Mouse (Mus musculus): ENCODE measurements around the gene Plekhh2. TPM values are rescaled to one million over a fixed set of nuclear protein-coding genes. Genes with fewer than 3 reads are reported as not detected.

The Plekhh2 gene
- polyA plus RNA-seq, 1 experiment from 2014 or later, result 6.1 TPM

DNA sequence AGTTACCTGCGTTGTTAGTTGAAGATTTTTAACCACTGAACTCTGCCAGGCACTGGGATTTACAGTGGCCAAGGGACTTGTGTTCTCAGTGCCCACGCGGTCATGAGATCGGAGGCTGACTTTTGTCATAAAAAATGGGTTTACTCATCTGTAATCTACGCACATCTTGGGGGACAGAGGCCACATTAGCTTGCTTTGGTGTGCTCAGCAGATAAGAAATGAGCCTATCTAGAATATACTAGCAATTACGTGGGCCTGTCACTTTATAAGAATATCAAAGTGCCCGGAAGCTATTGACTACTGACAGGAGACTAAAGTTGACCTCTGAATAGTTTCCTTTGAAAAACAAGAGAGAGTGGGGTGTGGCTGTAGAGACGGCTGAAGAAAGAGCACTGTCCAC, 147.3 kb downstream of the Plekhh2 start:
- Histone ChIP-seq H3K27ac (replicated peaks) (peak overlapping the region; percentile 45), H3K27me3 (replicated peaks; ENCODE audit: low read depth, poor library complexity, severe bottlenecking) (no peaks in the 10 kb centered on the region), H3K9me3 (no peaks in the 10 kb centered on the region), H3K4me3 (no peak overlapping the region), H3K36me3 (replicated peaks) (no peaks in the 10 kb centered on the region), H3K4me1 (peaks cover 42% of the 10 kb centered on the region)
- DNase-seq (ENCODE audit: low spot score), result no peak
- 76% methylated on average over 8 of the region's 8 CpGs for WGBS

DNA sequence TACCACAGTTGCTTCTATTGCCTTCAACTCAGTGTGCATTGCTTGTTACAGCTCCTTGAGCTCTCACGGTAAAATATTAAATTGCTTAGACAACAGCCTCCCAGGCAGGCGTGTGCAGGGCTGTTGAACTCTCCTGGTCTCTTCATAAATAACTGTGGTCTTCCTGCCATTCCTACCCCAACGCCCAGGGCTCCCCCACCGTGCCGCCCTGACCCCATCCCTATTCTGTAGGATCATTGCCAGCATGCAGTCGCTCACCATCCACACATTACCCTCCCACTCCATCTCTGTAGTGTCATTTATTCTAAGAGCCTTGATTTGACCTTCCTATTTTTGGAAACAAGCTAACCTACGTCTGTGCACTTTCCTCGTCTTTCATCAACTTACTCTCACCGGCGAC, 153.4 kb downstream of the Plekhh2 start:
- 57% methylated on average over 10 of the region's 10 CpGs for WGBS
- Histone ChIP-seq H3K36me3 (replicated peaks) (no peaks in the 10 kb centered on the region), H3K9me3 (no peaks in the 10 kb centered on the region), H3K4me1 (peaks cover 19% of the 10 kb centered on the region), H3K4me3 (no peak overlapping the region), H3K27me3 (replicated peaks; ENCODE audit: low read depth, poor library complexity, severe bottlenecking) (no peaks in the 10 kb centered on the region), H3K27ac (replicated peaks) (no peak overlapping the region)
- no peak for DNase-seq (ENCODE audit: low spot score)

DNA sequence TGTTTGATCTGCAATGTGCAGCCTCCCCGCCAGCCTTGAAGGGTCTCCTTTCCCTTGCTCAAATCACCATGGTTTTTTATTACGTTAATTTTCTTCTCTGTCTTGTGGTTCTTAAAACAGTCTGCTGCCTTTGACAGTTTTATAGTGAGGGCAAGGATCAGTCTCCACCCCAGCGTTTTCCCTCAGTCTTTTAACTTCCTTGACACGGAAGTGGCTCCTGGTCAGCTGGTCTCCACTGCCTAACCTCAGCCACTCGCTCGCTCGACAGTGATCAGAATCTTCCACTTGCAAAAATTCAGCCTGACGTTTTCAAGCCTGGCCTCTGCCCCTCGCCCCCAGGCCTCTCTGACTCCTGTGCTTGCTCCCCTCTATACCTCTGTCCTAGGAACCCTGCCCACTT, 154.0 kb downstream of the Plekhh2 start:
- Histone ChIP-seq H3K27me3 (replicated peaks; ENCODE audit: low read depth, poor library complexity, severe bottlenecking) (no peaks in the 10 kb centered on the region), H3K36me3 (replicated peaks) (no peaks in the 10 kb centered on the region), H3K27ac (replicated peaks) (0 out of 2 replicates have a peak overlapping the region, but pooled peaks have one; percentile 24), H3K9me3 (no peaks in the 10 kb centered on the region), H3K4me1 (peaks cover 19% of the 10 kb centered on the region), H3K4me3 (no peak overlapping the region)
- 31% methylated on average over 9 of the region's 9 CpGs for WGBS
- DNase-seq (ENCODE audit: low spot score), result no peak

DNA sequence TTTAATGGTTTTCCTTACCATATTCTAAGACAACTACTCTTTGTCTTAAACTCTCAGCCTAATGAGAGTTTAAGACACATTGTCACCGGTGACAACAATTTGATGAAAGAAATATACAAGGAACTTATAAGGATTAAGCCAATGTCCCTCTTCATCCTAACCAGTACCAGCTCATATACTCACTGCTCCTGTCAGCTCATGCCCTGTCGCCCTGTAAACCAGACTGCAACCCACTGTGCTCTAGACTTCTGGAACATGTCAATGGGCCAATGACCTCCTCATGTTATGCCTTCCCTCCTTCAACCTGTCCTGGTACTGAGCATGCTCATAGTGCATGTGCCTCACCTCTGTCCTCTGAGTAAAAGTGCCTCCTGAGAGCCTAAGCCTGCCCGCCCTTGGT, 156.2 kb downstream of the Plekhh2 start:
- Histone ChIP-seq H3K27me3 (replicated peaks; ENCODE audit: low read depth, poor library complexity, severe bottlenecking) (no peaks in the 10 kb centered on the region), H3K36me3 (replicated peaks) (no peaks in the 10 kb centered on the region), H3K4me1 (peaks cover 21% of the 10 kb centered on the region), H3K9me3 (no peaks in the 10 kb centered on the region), H3K4me3 (no peak overlapping the region), H3K27ac (replicated peaks) (no peak overlapping the region)
- 91% methylated on average over 3 of the region's 3 CpGs for WGBS
- no peak for DNase-seq (ENCODE audit: low spot score)

Other genes with a start within 250 kb of the Plekhh2 start
- 13.0 and 13.3 TPM in 2 replicates for gene Thada, start 45.7 kb upstream of the Plekhh2 start, polyA plus RNA-seq (2016; fragmentation: Nextera tagmentation; extraction: Ambion mirVana)
- gene Dync2li1, start 114.6 kb downstream of the Plekhh2 start, polyA plus RNA-seq (2016; fragmentation: Nextera tagmentation; extraction: Ambion mirVana), result 29.4 and 34.6 TPM in 2 replicates
- gene Abcg8, start 164.4 kb downstream of the Plekhh2 start, polyA plus RNA-seq (2016; fragmentation: Nextera tagmentation; extraction: Ambion mirVana), result 0.10 and 0.15 TPM in 2 replicates
- 1.3 and 1.6 TPM in 2 replicates for gene Abcg5, start 171.1 kb downstream of the Plekhh2 start, polyA plus RNA-seq (2016; fragmentation: Nextera tagmentation; extraction: Ambion mirVana)